Mouse (Mus musculus): ENCODE measurements at regions not wholly inside any gene's neighbourhood (a gene's known extent, or its start where the extent isn't known, plus 50 kb on each side); places are given as distances from the start of the nearest gene placed in this dataset.

DNA sequence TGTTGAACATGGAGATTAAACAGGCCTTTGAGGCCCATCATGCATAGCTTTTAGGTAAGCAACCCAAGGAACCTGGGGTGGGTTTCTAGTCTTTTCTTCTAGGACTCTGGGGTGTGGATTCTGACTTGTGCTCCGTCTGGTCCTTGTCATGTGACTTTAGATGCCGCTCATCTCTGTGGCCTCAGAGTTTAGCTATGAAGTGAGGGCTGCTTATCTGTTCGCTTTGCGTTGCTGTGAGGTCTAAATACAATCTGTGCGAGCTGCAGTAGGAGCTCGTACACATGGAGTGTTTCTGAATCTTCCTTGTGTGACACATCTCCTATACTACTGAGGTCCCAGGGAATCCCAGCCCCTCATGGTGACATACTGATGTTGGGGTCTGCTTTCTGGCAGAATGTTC is 67.8 kb upstream of the Zfp831 start:
- Histone ChIP-seq H3K27ac (no peak overlapping the region), H3K4me2 (no peak overlapping the region), H3K36me3 (no peaks in the 10 kb centered on the region), H3K9ac (no peak overlapping the region), H3K4me3 (replicated peaks) (no peak overlapping the region), H3K4me1 (no peaks in the 10 kb centered on the region), H3K27me3 (no peaks in the 10 kb centered on the region), H3K9me3 (replicated peaks) (no peaks in the 10 kb centered on the region)
- no peak for ATAC-seq (replicated peaks; ENCODE audit: low FRiP score)
- 94% methylated on average over 6 of the region's 6 CpGs for WGBS

DNA sequence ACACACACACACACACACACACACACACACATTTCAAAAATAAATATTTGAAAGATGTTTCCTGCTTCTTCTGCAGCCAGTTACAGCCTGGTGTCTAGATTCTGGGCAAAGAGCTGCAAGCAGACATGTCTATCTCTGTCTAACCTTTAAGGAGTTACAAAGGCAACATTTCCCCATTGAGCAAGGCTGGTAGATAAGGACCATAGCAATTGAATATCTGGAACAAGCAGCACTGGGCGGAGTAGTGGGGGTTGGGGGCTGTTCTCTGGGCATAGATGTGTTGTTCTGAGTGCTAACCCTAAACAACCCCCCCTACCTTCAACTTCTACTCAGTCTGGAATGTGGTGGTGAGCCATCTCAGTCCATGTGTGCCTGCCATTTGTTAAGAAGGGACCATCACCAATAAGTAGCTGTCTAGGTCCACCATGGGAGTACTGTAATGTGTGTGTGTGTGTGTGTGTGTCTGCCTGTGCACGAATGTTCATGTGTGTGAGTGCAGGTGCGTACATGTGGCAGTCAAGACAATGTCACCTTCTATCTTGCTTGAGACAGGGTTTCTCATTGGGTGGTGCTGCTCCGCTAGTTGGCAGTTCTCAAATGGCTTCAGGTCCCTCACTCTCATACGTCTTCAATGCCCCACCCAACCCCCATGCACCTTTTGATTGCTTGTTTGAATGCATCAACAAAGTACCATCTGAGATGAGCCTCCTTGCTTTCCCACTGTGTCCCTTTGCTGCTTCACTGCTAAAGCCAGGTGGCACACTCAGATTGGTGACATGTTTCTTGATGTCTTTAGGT is 62.2 kb upstream of the Zfp831 start:
- no peak overlapping the region for H3K27ac ChIP-seq
- no peak for ATAC-seq (replicated peaks; ENCODE audit: low FRiP score)
- no peak overlapping the region for H3K4me3 ChIP-seq (replicated peaks)
- no peak overlapping the region for H3K4me2 ChIP-seq
- H3K36me3 ChIP-seq: no peaks in the 10 kb centered on the region
- WGBS: 88% methylated on average over 5 of the region's 5 CpGs
- H3K9me3 ChIP-seq (replicated peaks): no peaks in the 10 kb centered on the region
- no peaks in the 10 kb centered on the region for H3K4me1 ChIP-seq
- H3K27me3 ChIP-seq: no peaks in the 10 kb centered on the region
- no peak overlapping the region for H3K9ac ChIP-seq

DNA sequence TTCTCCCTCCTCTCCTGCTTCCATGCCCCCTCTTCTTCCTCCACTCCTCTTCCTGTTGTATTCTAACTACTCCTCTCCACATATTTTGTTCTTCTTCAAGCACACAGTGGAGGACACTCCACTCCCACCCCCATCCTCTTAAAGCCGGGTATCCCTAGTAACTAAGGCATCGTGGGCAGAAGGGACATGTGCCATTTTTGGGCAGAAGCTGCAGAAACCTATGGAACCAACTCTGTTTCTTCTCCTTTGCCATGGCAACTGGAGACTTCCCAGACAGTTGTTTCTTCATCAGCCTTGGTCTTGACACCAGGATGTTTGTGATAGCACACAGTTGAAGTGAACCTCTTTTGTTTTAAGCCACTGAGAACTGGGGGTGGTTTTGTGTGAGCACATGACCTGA is 59.1 kb upstream of the Zfp831 start:
- Histone ChIP-seq H3K36me3 (no peaks in the 10 kb centered on the region), H3K27ac (no peak overlapping the region), H3K9ac (no peak overlapping the region), H3K4me3 (replicated peaks) (no peak overlapping the region), H3K4me1 (no peaks in the 10 kb centered on the region), H3K4me2 (no peak overlapping the region), H3K9me3 (replicated peaks) (no peaks in the 10 kb centered on the region), H3K27me3 (no peaks in the 10 kb centered on the region)
- 80% methylated on average over 2 of the region's 2 CpGs for WGBS
- ATAC-seq (replicated peaks; ENCODE audit: low FRiP score): no peak

All from kidney, embryonic 15.5 days (tissue).